Mouse (Mus musculus) fat pad, adult 2 months (tissue): Measurements from ENCODE around the gene Hdac7.

Source experiments
- DNase-seq: peaks from one replicate; pipeline ENCODE4 v3.0.0-alpha.2; 2011; ENCODE audit warnings: low read depth, low spot score; ENCODE audit errors: extremely low read depth

The Hdac7 gene

DNA sequence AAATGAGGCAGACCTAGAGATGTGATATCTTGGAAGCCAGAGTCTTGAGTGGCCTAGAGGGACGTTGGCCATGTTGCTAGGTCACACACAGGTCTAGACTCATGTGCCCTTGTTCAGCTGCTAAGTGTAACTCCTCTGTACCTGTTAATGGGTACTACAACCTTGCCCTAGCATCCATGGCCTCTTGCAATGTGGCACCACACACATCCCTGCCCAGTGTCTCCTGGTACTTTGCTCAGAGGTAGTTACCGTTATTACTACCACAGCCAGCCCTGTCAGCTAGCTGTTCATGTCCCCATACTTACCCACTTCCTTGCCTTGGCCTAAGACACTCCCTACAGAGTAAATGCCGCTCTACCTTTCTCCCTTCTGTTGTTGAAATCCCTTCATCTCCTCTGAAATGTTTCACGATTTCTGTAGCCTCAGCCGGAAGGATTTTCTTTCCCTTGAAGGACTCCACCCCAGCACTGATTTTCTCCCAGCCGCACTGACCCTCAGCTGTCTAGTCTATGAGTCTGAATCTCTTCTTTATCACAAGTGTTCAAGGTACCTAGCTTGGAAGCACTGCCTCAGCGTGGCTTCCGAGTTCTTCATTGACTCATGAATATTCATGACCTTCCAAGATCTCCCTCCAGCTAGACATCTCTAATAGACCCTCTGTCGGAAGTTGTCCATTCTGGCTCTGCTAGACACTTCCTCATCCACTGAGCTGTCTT is 11.4 kb downstream of the Hdac7 start:
- DNase-seq, result no peak

DNA sequence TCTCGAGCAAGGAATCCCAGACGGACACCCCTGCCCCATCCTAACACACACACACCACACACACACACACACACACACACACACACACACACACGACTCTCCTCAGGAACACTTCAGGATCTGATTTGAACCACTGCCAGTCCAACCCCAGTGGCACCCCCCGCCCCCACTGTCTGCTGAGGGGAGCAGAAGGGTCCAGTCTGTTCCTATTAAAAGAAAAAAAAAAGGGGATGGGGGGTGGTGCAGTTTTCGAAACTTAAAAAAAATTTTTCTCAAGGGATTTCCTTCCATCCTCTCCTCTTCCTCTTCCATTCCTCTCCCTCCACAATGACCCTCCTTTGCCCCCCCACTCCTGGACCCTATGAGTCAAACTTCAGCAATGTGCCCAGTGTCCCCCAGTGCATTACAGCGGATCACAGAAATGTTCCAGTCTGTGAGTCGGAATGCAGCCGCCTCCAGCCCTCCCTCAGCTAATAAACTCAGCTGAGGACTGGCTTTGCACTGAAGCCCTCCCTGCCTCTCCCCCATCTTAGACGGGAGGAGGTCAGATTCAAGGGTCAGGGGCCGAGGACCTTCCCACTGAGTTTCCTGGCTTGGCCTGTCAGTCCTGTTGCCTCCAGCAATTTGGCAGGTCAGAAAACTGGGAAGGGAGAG is 12.2 kb downstream of the Hdac7 start:
- no peak for DNase-seq

DNA sequence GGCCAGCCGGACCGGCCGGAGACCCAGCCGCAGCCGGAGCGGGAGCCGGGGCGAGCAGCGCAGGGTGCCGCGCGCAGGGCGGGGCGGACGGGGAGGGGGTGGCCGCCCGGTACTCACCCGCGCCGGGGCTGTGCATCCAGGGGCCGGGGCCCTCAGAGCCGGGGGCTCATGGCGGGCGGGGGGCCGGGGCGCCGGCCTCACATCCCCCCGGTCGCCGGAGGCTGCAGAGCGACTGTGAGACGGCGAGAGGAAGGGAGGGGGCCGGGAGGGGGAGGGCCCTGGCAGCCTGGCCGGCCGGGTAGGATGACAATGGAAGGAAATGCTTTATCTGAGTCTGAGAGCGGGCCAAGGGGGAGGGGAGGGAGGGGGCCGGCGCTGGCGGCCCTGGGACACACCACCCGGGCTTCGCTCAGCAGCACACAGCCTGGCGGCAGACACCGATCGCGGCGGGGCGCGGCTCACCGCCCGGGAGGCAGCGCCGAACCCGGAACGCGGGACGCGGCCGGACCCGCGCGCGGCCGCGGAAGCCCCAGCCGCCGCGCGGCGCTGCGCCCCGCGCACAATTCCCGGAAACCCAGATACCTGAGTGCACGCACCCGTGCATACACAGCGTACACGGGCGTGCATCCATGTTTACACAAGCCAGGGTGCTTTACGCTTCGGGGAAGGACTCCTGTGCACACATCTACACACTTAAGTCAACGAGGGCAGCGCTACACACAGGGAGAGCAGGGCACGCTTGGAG is 12.9 kb downstream of the Hdac7 start:
- DNase-seq, result no peak

DNA sequence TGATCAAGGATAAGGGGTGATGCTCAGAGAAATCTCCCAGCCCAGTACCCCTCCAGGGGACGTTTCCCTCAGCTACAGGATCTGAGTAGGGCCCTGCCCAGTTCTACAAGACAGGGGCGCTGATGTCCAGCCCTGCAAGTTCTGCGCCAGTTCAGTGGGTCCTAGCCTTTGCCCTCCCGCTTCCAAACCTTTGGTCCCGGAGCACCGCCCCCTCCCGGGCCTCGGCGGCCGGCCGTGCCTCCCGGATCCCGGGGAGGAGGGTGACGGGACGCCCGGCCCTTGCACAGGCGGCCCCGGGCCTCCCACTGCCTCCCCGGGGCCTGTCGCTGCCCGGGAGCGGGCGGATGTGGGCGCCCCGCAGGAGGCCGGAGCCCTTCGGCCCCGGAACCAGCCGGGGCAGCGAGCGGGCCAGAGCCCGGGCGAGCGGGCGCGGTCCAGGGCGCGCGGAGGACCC is 13.5 kb downstream of the Hdac7 start:
- no peak for DNase-seq

DNA sequence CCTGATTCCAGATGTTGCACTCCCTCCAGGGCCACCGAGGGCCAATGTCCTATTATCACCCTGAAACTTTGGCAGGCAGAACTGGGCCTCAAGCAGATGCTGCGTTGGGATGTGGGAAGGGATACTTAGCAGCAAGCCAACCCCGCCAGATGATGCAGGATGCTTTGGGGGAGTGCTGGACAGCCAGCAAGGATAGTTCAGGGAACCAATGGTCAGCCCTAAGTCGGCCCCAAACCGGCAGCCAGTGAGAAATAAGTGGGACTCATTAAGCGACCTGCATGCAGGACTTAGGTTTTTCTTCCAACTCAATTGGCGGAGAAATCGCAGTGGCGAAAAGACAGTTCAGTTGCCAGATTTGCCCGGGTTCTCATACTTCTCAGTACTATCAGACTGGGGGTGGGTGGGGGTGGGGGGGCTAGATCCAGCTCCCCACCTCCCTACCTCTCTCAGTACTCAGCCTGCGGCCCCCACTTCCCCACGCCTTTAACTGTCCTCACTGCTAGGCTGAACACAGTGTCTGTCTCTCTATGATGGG is 14.0 kb downstream of the Hdac7 start:
- DNase-seq, result no peak

DNA sequence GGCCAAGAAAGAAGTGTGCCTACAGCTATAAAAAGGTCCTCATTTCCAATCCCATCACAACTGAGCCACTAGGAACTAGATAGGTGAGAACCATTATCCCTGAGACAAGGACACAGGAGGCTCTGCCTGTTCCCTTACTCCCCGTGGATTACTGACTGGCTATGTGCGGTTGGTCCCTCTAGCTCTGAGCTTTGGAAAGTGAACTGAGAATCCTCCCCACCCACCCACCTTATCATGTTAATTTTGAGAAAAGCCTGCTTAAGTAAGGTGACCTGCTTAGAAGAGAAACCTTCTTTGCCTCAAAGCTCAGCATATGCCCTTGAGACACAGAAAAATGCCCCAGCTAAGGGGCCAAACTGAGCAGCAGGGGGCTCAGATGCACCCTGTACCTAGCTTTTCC is 14.9 kb downstream of the Hdac7 start:
- no peak for DNase-seq

DNA sequence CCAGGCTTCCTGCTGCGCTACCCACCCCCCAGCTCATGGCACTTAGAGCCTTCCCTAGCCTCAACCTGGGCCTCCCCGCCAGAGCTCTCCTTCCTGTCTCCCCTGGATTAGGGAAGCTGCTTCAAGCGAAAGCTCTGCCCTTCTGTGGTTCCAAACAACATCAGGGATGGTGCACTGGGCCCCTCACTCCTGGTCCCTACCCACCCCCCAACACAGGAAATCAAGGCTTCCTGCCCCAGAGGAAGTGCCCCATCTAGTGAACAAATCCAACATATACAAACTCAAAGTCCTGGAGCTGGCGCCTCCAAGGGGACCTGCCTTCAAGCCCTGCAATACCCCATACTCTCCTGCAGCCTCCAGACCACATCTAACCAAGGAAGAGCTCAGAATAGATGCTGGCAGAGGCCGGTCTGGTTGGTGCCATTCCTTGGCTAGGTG is 15.4 kb downstream of the Hdac7 start:
- DNase-seq, result no peak

DNA sequence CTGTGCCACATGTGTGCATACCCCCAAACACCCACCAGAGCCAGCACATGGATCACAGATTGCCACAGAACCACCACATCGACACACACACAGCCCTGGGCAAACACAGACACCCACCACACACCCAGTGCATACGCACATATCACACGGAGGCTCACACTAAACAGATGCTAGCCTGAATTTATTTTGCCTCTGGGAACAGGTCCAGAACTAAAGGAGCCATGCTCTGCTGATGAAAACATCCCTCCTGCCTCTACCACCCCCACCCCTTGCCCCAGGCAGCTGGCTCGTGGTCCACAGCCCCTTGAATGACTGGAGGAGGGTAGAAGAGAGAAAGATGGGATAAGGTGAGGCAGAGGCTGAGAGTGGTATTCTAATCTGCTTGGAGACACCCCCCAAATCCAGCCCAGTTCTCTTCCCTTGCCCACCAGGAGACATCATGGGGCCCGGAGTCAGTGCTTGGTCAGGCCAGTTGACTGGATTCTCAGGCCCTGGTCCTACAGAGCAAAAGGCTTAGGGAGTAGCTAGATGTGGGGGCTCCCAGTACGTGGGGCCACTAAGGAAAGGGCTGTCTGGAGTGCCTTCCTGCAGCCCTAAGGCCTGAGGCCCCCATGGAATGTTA is 16.0 kb downstream of the Hdac7 start:
- DNase-seq, result no peak

DNA sequence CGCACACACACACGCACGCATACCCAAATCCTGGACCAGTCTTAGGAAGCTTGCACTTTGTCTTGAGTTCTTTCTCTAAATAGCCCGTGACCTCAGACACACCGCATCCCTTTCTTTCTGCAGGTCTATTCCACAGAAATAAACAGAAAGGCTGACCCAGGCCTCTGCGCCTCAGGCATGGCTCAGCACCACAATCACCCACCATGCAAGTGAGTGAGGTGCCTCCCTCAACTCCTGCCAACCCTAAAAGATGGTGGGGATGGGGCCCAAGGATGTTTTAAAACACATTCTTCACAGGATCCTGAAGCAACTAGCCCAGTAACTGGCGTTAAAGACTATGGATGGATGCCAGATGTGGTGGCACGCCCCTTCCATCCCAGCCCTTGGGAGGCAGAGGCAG is 16.9 kb downstream of the Hdac7 start:
- no peak for DNase-seq

DNA sequence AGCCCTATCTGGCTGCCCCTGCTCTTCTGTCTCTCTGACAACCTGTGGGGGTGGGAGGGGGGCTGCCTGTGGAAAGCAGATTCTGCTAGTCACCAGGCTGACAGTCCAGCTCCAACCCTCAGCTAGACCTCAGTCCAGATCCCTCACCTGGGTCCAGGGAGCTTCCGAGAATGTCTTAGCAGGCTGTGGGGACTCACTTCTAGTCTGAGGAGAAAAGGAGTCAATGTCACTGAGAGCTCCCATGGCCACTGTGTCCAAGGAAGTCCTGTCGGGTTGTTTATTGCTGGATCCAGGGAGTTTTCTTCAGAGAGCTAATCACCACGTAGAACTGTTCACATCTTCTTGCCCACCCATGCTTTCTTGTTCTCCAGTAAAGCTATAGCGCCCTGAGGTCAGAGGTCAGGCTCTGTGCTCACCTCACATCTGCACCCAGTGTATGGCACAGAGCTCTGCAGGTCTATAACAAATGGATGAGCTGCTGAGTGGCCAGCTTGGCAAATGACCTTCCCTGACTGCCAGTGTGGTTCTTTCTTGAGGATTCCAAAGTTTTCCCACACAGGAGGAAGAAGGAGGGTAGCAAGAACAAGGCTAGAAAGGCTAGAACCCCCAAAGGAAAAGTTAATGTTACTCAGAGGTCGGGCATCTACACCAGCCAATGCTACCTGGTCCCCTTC is 17.6 kb downstream of the Hdac7 start:
- DNase-seq, result no peak

DNA sequence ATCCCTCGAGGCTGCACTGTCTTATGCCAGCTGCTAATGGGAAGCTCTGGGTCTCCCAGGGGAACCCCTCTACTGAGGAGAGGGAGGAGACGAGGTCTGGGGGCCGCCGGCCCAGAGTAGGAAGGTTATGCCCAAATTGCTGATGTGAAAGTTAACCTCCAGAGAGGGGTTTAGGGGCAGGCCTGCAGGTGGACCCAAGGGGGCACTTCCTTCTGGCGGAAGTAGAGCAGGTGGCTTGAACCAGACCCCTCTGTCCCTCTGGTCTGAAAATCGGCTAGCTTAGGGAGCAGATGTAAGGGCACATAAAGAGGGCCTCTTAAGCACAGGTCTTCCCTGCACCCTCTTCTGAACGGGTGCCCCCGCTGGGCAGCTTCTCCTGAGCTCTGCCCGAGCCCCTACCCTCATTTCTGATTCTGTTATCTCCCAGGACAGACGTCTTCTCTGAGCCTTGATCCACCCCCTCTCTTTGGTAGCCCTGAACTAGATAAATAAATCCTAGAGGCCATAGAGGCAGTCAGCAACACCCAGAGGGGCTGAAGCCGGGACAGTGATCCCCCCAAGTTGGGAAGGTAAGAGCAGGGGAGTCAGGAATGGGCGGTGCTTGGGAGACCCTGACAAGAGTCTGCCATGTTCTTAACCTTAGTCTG is 18.2 kb downstream of the Hdac7 start:
- DNase-seq, result no peak

DNA sequence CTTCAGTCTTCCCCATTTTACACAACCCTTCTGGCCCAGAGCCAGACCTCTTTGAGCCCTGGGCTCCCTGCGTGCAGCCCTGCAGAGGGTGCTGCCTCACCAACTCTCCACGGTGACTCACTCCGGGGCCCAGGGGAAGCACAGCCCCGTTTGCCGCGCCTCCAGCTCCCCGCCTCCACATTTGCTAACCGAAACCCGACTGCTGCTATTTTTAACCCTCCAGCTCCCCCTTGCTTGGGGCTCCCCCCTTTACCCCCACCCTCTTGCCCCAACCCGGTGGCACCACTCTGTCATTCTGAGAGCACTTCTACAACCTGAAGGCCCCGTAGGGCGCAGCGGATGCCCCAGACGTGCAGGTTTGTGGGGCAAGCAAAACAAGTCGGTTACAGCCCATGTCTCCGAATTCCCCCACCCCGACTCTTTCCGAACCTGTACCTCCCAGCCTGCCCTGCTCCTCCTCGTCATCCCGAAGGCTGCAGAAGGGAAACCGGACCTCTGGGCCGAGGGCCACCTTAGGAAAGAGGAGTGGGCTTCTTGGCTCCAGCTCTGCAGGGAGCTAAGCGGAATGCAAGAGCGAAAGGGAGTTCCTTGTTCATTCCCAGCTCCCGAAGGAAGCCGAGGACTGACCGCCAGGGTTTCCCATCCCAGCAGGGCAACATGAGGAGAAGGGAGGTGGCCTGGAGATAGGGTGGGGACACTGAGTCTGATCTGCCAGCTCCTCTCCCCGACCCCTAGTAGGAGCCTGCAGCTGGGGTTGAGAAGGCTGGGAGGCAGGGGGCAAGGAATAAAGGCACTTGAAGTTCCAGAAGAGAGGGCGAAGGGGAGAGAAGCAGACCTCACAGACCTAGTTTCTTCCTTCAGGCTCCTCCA is 19.0 kb downstream of the Hdac7 start:
- no peak for DNase-seq

DNA sequence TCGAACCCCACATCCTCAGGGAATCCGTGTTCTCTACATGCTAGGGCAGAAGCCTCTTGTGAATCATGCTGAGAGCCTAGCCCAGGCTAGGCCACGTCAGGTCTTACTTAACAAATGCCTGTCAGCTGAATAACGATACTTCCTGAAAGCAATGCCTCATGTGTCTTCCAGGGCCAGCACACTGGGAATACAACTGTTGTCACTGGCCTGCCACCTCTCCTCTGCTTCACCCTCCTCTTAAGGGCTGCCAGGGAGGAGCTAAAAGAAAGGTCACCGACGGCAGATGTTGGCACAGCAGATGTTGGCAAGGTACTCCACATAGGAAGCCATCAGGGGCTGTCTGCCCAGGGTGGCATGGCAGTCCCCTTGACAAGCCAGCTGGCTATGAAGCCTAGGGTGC is 20.3 kb downstream of the Hdac7 start:
- no peak for DNase-seq

DNA sequence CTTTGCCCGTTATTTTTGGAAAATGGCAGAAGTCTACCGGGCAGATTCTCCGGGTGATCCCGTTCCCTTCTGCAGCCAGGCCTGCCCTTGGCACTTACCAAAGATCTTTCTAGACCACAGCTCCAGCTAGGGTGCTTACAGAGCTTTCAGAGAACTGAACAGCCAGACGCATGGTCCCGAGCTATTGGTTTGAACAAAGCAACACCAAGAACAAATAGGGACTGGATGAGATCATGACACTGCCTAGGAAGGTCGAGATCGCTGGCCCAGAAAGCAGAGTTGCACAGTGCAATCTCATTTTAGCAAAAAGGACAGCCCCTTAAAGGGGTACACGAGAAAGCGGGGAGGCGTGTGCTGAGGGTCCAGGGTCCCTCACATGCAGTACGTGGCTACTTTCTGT is 20.8 kb downstream of the Hdac7 start:
- DNase-seq, result no peak

DNA sequence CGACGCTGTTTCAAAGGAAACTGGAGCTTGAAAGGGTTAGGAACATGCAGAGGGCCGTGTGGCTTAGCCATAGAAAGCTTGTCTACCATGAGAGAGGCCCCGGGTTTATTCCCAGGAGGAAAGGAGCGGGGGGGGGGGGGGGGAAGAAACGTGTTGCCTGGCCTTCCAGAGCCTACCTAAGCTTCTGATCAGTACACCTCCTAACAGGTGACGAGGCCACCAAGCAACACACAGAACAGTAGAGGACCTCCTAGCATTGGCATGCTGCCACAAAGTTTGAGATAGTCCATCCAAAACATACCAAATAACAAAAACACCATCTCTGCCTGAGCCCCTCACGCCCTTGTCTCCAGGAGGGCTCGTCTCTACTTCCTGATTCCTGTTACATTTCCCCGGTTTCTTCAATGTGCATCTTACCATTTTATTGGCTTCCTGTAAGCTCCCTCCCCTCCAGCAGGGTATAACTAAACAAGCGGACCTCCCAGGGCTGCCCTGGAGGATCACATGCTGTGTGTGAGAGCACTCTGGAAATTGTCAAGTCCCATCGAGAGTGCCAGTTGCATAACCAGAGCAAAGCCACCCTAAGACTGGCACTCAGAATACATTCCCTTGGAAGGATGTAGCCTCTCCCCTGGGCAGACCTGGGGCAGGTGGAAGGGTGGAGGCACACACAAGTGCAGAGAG is 21.6 kb downstream of the Hdac7 start:
- no peak for DNase-seq

DNA sequence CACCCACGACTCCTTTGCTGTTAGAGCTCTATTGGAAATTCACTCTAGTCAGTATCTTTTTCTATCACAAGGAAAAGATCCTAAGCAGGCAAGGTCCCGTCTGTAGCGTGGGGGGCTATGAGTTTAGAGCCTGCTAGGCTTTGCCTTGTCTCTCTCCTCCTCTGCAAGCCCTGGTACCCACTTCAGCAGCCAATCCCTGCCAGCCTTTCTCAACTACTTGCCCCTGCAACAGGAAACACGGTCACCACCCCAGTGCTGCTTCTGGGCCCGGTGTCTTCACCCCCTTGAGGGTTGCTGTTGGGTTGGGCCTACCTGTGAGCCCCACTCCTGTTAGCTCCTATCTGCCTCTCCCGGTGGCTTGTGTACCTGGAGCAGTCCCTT is 22.3 kb downstream of the Hdac7 start:
- DNase-seq, result no peak

DNA sequence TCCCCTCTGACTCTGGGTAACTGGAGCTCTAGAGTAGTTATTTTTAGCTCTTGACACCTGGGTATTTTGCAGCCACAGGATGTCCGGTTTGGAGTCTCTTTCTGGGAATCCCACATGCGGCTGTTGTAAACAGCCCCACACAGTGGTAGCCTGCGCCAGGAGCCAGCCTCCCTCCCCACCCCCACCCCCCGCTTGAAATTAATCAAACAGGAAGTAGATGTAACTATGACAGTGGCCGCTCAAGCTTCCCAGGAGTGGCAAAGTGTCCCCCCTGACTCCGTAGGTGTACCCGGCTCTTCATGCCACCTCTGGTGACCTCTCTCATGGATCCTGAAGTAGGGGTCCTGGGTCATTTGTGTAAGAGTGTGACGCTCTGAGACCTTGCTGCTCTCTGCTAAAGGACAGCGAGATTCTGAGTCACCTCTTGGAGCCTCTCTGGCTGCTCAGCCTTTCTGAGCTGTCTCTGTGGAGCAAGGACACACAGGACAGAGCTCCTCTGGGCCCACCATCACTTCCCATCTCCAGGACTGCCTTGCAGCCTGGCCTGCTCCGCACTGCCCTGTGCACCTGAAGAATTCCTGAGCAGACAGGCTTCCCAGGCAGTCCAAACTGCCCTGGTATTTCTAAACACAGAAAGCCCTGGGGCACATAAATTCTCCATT is 22.9 kb downstream of the Hdac7 start:
- no peak for DNase-seq

DNA sequence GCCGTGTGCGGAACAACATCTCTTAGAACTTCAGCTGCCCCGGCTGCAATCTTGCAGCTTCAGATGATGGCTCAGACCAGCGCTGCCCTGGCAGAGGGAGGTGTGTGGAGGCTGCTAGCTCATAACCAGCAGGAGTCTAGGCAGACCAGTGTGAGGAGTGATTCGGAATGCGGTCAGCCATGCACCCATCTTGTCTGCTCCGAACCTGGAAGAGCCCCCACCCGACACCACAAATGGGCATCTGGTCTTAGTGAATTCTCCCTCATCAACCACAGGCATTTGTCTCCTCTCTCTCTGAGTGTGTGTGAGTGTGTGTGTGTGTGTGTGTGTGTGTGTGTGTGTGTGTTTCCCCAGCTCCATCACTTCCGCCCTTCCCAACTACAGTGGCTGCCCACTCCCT is 24.4 kb downstream of the Hdac7 start:
- no peak for DNase-seq
